Mouse (Mus musculus) heart, embryonic 10.5 days (tissue): ENCODE results near the gene Atg7. TPM values are rescaled to one million over a fixed set of nuclear protein-coding genes. Genes with fewer than 3 reads are reported as not detected.

Experiments used
- DNase-seq: peaks from one replicate; pipeline ENCODE4 v3.0.0-alpha.2; 2017; ENCODE audit warnings: low spot score
- H3K27ac ChIP-seq: fragments of 300-500 bp; sonication (generic); 2 replicates; pipeline ENCODE4 v1.5.1; 2016; ENCODE audit warnings: mild to moderate bottlenecking
- H3K27me3 ChIP-seq: fragments of 300-500 bp; sonication (generic); 2 replicates; pipeline ENCODE4 v1.6.1; 2016; ENCODE audit warnings: mild to moderate bottlenecking; ENCODE audit not compliant: poor library complexity, insufficient read depth, severe bottlenecking
- H3K36me3 ChIP-seq: fragments of 300-500 bp; sonication (generic); 2 replicates; pipeline ENCODE4 v1.6.1; 2016; ENCODE audit warnings: mild to moderate bottlenecking, moderate library complexity
- H3K4me1 ChIP-seq: fragments of 300-500 bp; sonication (generic); 2 replicates; pipeline ENCODE4 v1.6.1; 2016; ENCODE audit warnings: mild to moderate bottlenecking
- H3K4me3 ChIP-seq: fragments of 300-500 bp; sonication (generic); 2 replicates; pipeline ENCODE4 v1.5.1; 2016; ENCODE audit warnings: mild to moderate bottlenecking, moderate library complexity
- H3K9me3 ChIP-seq: fragments of 300-500 bp; sonication (generic); 2 replicates; pipeline ENCODE4 v1.6.1; 2016; ENCODE audit warnings: mild to moderate bottlenecking, moderate library complexity
- WGBS: fragments of 180-500 bp; shearing (Covaris S2); methylation state at CpG from one replicate; pipeline ENCODE4 v1.1.7; 2016; 5-methylcytosine and 5-hydroxymethylcytosine counted together
- polyA plus RNA-seq: library from polyadenylated mRNA; unstranded; fragments of >200 nt; fragmentation: Nextera tagmentation; extraction: Ambion mirVana; gene quantifications from 2 replicates; pipeline ENCODE4 v1.2.1, GENCODE M21; 2016

Atg7 gene
- polyA plus RNA-seq, 1 experiment from 2014 or later, result 18.7 TPM

DNA sequence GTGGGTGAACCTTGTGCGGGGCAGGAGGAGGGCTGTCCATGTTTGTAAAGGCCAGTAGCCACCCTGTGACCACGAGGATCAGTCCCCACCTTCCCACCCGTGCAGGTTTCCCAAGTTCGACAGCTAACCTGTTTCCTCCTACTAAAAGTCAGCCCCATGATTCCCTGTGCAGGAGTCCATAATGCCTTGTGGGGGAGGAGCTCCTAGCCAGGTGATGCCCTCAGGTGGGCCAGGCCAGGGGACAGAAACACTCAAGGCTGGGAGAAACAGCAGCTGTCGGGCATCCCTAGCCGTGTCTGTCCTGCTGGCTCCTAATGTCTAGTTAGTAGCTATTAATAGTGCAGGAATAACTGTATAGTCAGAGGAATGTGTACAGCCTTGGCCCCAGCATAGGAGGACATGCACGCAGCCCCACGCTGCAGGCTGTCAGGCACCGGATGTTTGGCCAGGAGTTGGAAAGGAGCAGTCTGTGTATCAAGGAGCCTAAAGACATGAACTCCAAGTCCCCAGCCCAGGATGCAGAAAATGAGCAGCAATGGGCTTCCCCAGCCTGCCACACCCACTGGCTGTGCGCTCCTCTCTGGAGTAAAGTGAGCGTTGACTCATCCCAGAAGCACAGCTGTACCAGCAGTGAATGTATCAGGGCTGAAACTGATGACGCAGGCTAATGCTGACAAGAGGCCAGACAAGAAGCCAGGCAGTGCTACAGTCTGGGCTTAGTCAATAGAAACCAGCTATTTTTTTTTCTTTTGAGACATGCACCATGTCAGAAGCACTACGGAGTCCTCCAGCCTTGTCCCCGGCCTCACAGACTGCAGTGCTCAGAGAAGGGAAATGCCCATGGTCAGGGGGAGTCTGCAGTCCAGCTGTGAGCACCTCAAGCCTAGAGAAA is 218.0 kb downstream of the Atg7 start:
- H3K9me3 ChIP-seq, result no peaks in the 10 kb centered on the region
- H3K36me3 ChIP-seq, result peaks cover 56% of the 10 kb centered on the region
- DNase-seq, result no peak
- H3K27me3 ChIP-seq, result no peaks in the 10 kb centered on the region
- peaks cover 78% of the 10 kb centered on the region for H3K4me1 ChIP-seq
- WGBS, result 57% methylated on average over 14 of the region's 14 CpGs
- peak overlapping the region; percentile 42 for H3K27ac ChIP-seq
- H3K4me3 ChIP-seq, result no peak overlapping the region

GRCm38 (mm10) chr6:114861591-114861990 is 218.7 kb downstream of the Atg7 start:
- Histone ChIP-seq H3K27me3 (no peaks in the 10 kb centered on the region), H3K4me3 (no peak overlapping the region), H3K27ac (peak overlapping the region; percentile 42), H3K9me3 (no peaks in the 10 kb centered on the region), H3K36me3 (peaks cover 56% of the 10 kb centered on the region), H3K4me1 (peaks cover 78% of the 10 kb centered on the region)
- 80% methylated on average over 9 of the region's 9 CpGs for WGBS
- DNase-seq, result no peak

DNA sequence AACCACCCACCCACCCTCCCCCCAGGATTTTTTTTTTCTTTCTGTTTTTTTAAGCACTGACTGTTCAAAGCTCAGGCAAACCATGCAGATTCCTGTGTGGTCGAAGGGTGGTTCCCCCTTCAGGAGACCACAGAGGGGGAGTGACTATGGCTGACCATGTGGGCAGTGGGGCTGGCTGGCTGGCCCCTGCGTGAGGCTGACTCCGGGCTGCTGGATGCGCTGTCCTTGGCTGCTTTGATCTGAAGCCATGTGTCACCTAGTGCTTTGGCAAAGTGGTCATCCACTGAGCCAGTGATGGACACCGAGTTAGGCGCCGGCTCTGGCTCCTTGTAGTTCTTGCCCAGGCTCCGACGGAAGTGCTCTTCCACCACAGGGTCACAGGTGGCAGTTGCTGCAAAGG is 219.1 kb downstream of the Atg7 start:
- peaks cover 56% of the 10 kb centered on the region for H3K36me3 ChIP-seq
- no peak overlapping the region for H3K27ac ChIP-seq
- WGBS, result 84% methylated on average over 9 of the region's 9 CpGs
- DNase-seq, result no peak
- H3K27me3 ChIP-seq, result no peaks in the 10 kb centered on the region
- no peak overlapping the region for H3K4me3 ChIP-seq
- peaks cover 78% of the 10 kb centered on the region for H3K4me1 ChIP-seq
- no peaks in the 10 kb centered on the region for H3K9me3 ChIP-seq

DNA sequence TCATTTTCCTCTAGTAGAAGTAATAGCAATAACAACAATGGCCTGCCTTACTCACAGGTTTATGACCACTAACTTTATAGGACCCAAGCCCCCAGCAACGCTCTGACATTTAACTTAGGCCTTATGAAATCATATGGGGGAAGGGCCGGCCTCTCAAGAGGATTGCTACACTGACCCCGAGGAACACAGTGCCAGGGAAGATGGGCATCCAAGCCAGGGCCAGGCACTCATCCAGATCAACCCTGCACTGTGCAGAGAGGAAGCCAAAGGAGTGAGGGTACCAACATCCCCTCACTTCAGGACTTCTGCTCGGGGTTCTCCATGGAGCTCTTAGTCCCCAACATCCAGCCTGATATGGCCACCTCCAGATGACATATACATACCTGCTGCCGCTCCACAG is 220.6 kb downstream of the Atg7 start:
- H3K4me1 ChIP-seq, result peaks cover 79% of the 10 kb centered on the region
- H3K27me3 ChIP-seq, result no peaks in the 10 kb centered on the region
- WGBS, result 93% methylated on average over 5 of the region's 5 CpGs
- no peak for DNase-seq
- H3K9me3 ChIP-seq, result no peaks in the 10 kb centered on the region
- peaks cover 56% of the 10 kb centered on the region for H3K36me3 ChIP-seq
- no peak overlapping the region for H3K27ac ChIP-seq
- no peak overlapping the region for H3K4me3 ChIP-seq

GRCm38 (mm10) chr6:114864421-114864820 is 221.5 kb downstream of the Atg7 start:
- H3K4me1 ChIP-seq, result peaks cover 79% of the 10 kb centered on the region
- H3K27me3 ChIP-seq, result no peaks in the 10 kb centered on the region
- H3K36me3 ChIP-seq, result peaks cover 49% of the 10 kb centered on the region
- no peak overlapping the region for H3K4me3 ChIP-seq
- no peaks in the 10 kb centered on the region for H3K9me3 ChIP-seq
- H3K27ac ChIP-seq, result no peak overlapping the region
- 87% methylated on average over 8 of the region's 8 CpGs for WGBS
- no peak for DNase-seq

DNA sequence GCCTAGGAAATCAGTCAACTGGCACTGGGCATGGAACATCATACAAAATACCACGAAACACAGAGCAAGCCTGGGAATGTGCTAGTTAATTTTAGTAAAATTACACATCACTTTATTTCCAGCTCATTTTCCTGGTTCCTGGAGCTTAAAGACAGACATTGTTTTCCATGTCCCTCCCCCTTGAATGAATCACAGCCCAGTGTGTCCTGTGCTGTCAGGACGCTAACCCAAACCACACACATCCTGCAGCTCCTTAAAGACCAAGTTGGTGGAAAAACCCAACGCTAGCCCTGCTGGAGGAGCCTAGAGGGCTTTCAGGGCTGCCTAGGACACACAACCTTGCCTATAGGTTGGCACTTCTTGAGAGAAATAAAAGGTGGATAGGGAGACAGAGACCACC is 223.2 kb downstream of the Atg7 start:
- no peak for DNase-seq
- no peak overlapping the region for H3K4me3 ChIP-seq
- no peaks in the 10 kb centered on the region for H3K9me3 ChIP-seq
- peaks cover 41% of the 10 kb centered on the region for H3K36me3 ChIP-seq
- 65% methylated on average over 3 of the region's 3 CpGs for WGBS
- H3K4me1 ChIP-seq, result peaks cover 84% of the 10 kb centered on the region
- no peak overlapping the region for H3K27ac ChIP-seq
- H3K27me3 ChIP-seq, result no peaks in the 10 kb centered on the region

GRCm38 (mm10) chr6:114866619-114867018 is 223.7 kb downstream of the Atg7 start:
- no peaks in the 10 kb centered on the region for H3K9me3 ChIP-seq
- 0 out of 2 replicates have a peak overlapping the region, but pooled peaks have one; percentile 4 for H3K27ac ChIP-seq
- no peak overlapping the region for H3K4me3 ChIP-seq
- H3K4me1 ChIP-seq, result peaks cover 81% of the 10 kb centered on the region
- no peaks in the 10 kb centered on the region for H3K27me3 ChIP-seq
- no peak for DNase-seq
- WGBS, result 65% methylated on average over 4 of the region's 4 CpGs
- peaks cover 41% of the 10 kb centered on the region for H3K36me3 ChIP-seq

DNA sequence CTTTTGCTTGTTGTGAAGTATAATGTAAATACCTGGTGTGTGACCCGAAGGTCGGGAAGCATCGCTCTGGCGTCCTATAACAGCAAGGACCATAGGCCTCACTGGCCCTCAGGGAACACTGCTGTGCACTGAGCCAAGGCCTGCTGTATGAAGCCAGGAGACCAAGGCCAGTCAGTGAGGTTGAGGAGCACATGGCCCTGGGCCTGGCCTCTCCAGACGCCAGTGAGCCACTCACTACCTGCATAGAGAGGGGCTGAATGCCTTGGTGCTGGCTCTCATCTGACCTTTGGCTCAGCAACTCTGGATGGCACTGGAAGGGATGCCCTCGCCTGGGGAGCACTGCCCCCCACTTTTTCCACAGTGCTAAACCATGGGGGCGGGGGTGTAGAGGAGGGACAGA is 225.8 kb downstream of the Atg7 start:
- H3K4me1 ChIP-seq, result peaks cover 77% of the 10 kb centered on the region

GRCm38 (mm10) chr6:114869501-114870076 is 226.7 kb downstream of the Atg7 start:
- Histone ChIP-seq H3K27ac (0 out of 2 replicates have a peak overlapping the region, but pooled peaks have one; percentile 42), H3K9me3 (no peaks in the 10 kb centered on the region), H3K4me1 (peaks cover 81% of the 10 kb centered on the region), H3K27me3 (no peaks in the 10 kb centered on the region), H3K4me3 (no peak overlapping the region), H3K36me3 (peaks cover 12% of the 10 kb centered on the region)
- WGBS, result 83% methylated on average over 6 of the region's 6 CpGs
- DNase-seq, result no peak

More for the DNA sequence above, 225.8 kb downstream of the Atg7 start:
- H3K27me3 ChIP-seq, result no peaks in the 10 kb centered on the region
- no peak overlapping the region for H3K4me3 ChIP-seq
- 0 out of 2 replicates have a peak overlapping the region, but pooled peaks have one; percentile 42 for H3K27ac ChIP-seq
- no peak for DNase-seq
- H3K9me3 ChIP-seq, result no peaks in the 10 kb centered on the region
- 82% methylated on average over 7 of the region's 7 CpGs for WGBS
- peaks cover 21% of the 10 kb centered on the region for H3K36me3 ChIP-seq

GRCm38 (mm10) chr6:114871010-114871660 is 228.2 kb downstream of the Atg7 start:
- WGBS, result 89% methylated on average over 14 of the region's 14 CpGs
- no peaks in the 10 kb centered on the region for H3K27me3 ChIP-seq
- peaks cover 12% of the 10 kb centered on the region for H3K36me3 ChIP-seq
- H3K9me3 ChIP-seq, result no peaks in the 10 kb centered on the region
- peaks cover 87% of the 10 kb centered on the region for H3K4me1 ChIP-seq
- DNase-seq, result no peak
- H3K4me3 ChIP-seq, result no peak overlapping the region
- peak overlapping the region; percentile 3; the same call in 1 of the 2 replicates for H3K27ac ChIP-seq

DNA sequence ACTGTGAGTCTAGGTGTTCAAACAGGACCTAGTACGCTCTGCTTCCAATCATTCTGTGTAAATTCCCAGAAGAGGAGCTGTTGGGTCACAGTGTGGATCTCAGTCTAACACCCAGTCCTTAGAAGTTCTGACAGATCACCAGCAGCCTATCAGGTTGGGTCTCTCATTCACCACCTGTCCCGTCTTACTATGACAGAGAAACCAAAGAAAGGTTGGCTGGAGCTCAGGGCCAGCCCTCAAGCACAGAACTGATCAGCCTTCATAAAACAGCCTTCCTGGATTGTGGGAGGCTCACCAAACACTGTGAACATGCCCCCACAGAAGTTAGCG is 230.9 kb downstream of the Atg7 start:
- 76% methylated on average over 3 of the region's 3 CpGs for WGBS
- Histone ChIP-seq H3K27me3 (no peaks in the 10 kb centered on the region), H3K4me1 (peaks cover 89% of the 10 kb centered on the region), H3K27ac (peak overlapping the region; percentile 92), H3K9me3 (no peaks in the 10 kb centered on the region), H3K4me3 (peak overlapping the region; percentile 65), H3K36me3 (peaks cover 12% of the 10 kb centered on the region)
- no peak for DNase-seq

DNA sequence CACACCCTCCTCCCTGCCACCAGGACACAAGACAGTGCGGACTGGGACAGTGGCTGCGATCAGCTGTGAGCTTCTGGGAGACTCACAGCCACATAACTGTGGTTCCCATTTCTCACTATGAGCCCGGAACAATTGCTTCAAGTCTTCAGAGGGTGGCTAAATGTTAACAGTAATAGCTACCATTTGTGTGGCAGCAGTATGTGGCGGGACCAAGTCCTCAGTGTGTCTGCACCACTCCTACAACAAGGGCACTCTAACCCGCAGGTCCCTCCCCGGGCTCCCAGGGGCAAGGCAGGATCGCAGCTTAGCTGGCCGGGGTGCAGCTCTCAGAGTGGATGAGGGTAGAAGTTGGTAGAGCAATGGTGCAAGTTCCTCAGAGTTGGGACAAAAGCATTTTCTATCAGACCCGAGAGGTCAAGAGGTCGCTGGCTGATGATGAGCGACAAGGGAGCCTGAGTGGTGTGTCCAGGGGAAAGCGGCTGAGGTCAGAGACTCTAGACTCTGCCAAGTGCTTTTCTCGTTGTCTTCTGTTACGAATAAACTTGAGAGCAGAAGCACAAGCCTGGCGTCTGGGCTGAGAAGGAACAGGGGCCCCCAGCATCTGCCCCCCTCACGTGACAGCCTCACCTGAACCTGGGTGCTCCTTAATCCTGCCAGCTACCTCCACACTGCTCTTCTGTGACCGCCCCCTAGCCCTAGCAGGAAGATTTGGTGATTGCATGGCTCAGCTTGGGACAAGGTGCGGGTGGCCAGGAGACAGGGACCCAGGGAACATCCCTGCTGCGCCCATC is 231.4 kb downstream of the Atg7 start:
- Histone ChIP-seq H3K4me3 (peak overlapping the region; percentile 65), H3K27me3 (no peaks in the 10 kb centered on the region), H3K9me3 (no peaks in the 10 kb centered on the region), H3K27ac (peak overlapping the region; percentile 92), H3K36me3 (peaks cover 12% of the 10 kb centered on the region), H3K4me1 (peaks cover 89% of the 10 kb centered on the region)
- DNase-seq, result no peak
- 15% methylated on average over 19 of the region's 19 CpGs for WGBS
